Mouse (Mus musculus) ES-CJ7 (cell line): Measurements from ENCODE around the gene Slc9a1.

Experiments
- DNase-seq: peaks from one replicate; pipeline ENCODE4 v3.0.0; 2011; ENCODE audit warnings: low read depth, low spot score

Slc9a1 gene

DNA sequence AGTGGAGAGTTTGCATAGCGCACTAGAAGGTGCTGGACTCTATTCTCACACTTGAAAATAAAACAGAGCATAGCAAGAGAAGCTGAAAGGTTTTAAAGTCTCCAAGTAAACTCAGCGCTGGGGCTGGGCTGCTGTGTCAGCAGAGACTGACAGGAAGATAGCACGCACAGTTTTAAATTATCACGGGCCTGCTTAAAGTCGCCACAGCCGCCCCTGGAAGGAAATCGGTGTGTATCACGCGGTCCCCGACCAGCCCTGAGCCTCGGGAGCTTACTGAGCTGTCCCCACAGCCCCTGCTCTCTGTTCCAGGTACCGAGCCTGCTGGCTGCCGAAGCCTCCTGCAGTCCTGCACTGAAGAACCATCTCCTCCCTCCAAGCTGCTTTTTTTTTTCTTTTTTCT, 32.5 kb downstream of the Slc9a1 start:
- no peak for DNase-seq

DNA sequence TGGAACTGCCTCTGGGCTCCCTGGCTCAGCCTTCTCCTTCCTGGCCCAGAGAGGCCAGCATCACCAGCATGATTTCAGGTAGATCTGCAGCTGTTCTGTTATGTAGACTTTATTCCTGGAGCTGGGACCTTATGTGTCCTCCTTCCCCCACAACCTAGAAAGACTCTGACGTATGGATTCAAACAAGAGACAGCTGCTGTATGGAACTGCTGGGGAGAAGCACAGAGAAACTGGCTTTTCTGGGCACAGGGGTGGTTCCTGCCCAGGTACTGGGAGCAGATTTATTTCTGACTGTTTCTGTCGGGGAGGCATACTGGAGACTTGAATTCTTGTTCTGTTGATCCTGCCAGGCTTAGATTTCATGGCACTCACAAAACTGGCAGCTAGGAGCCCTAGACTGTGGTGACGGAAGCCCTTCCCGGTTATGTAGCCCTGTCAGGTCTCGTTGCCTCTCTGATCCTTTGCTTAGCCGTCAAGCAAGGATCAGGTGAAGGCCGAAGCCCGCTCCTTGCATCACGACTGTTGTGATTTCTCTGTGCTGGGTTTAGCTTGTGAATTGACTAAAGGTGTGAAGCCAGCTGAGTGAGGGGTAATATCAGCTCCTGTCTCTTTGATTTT, 34.2 kb downstream of the Slc9a1 start:
- no peak for DNase-seq

DNA sequence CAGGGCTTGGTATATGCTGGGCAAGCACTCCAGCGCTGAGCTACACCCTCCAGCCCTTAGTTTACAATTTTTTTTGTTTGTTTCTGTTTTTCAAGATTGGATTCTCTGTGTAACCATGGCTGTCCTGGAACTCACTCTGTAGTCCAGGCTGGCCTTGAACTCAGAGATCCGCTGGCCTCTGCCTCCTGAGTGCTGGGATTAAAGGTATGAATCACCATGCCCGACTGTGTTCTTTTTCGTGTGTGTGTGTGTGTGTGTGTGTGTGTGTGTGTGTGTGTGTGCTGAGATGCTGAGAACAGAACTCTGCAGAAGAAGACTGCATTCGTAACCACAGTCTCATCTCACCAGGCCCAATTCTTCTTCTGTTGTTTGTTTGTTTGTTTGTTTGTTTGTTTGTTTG, 34.8 kb downstream of the Slc9a1 start:
- no peak for DNase-seq

DNA sequence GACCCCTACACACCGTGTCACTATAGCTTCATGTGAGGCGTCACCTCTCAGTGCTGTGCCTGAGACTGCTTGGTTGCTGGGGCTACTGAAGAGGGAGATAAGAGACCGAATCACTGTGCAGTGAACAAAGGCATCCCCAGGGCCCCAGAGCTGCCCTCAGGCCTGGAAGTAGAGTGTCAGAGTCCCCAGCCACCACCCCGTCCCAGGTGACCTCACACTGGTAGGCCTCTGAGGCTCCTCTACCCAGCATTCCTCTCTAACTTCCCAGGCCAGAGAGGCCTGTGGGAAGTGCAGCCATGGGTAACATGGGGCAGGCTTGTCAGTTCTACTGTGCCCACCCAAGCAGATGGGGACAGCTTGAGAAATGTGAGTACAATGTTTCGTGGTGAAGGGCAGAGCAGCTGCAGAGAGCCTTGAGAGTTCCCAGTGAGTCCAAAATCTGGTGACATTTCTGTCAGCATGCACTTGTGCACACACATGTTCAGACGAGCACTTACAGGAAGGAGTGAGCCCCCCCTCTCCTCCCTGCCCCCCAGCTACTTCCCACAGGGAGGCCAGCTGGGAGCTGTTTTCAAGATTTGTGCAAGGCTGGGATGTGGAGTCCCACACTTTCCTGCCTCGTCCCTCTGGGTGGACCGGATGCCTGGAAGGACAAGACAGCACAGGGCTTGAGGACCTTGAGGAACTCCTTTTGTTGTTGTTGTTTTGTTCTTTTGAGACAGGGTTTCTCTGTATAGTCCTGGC, 37.0 kb downstream of the Slc9a1 start:
- DNase-seq = no peak

DNA sequence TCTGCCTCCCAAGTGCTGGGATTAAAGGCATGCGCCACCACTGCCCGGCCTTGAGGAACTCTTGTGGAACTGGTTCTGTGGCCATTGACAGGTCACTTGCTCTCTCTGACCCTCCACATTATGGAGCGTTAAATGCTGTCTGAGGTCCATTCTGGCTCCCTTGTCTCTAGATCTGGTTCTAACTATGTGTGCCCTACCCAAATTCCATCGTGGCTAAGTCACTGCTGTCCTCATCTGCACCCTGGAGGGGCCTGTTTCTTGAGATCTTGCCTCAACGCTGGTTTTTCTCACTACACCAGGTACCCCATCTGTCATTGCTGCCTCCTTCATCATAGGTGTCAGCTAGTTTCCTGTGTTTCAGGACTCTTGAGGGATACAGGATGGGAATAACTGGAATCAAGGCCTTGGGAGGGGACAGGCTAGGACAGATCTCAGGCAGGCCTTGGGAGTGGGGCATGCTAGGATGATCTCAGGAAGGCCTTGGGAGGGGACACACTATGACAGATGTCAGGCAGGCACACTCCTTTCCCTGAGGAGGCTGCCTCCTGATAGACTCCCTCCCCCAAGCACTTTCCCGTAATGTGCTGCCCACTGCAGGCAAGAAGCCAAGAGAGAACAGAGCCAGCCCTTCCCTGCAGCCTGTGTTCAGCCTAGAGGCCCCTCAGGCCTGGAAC, 37.7 kb downstream of the Slc9a1 start:
- DNase-seq = no peak

DNA sequence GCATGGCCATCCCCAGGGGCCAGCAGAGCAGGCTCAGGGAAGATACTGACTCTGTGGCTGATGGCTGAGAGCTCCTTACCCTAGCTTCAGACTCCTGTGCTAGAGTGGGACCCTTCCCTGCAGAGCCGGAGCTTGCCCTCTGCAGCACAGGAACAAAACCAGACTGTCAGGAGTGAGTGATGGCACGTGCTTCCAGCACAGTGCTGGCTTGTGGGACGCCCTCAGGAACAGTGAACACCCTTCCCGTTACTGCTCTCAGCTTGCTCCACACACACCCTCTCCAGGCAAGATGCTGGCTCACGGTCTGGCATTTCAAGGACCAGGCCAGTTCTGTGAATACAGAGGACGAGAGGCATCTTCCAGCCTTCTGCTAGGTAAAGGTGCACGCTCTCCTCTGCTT, 38.5 kb downstream of the Slc9a1 start:
- DNase-seq = no peak

DNA sequence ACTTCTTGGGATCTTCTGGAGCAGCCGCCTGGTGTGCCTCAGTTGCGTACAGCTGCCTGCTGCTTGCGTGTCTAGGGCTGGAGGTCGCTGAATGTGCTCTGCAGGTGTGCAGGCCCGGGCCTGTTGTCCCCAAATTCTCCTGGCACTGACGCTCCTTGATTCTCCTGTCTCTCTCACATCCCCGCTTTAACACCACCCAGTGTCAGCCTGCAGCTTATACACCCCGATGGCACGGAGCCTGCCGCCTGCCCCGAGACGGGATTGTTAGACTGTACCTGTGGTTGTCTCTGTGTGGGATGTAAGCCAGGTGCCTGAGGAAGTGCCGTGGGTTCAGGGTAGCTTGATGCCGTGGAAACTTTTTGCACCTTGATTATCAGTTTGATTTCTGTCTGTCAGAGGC, 41.5 kb downstream of the Slc9a1 start:
- DNase-seq = no peak

DNA sequence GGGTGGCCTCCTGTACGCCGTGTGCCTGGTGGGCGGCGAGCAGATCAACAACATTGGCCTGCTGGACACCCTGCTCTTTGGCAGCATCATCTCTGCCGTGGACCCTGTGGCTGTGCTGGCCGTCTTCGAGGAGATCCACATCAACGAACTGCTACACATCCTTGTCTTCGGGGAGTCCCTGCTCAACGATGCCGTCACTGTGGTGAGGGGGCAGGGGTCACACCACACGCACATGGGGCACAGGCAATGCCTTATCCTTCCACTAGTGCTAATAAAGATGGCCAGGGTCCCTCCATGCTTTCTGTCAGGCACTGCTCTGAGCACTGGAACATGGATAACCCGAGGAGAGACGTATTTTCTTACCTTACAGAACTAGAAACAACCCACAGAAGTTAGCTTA, 42.6 kb downstream of the Slc9a1 start:
- DNase-seq = no peak

DNA sequence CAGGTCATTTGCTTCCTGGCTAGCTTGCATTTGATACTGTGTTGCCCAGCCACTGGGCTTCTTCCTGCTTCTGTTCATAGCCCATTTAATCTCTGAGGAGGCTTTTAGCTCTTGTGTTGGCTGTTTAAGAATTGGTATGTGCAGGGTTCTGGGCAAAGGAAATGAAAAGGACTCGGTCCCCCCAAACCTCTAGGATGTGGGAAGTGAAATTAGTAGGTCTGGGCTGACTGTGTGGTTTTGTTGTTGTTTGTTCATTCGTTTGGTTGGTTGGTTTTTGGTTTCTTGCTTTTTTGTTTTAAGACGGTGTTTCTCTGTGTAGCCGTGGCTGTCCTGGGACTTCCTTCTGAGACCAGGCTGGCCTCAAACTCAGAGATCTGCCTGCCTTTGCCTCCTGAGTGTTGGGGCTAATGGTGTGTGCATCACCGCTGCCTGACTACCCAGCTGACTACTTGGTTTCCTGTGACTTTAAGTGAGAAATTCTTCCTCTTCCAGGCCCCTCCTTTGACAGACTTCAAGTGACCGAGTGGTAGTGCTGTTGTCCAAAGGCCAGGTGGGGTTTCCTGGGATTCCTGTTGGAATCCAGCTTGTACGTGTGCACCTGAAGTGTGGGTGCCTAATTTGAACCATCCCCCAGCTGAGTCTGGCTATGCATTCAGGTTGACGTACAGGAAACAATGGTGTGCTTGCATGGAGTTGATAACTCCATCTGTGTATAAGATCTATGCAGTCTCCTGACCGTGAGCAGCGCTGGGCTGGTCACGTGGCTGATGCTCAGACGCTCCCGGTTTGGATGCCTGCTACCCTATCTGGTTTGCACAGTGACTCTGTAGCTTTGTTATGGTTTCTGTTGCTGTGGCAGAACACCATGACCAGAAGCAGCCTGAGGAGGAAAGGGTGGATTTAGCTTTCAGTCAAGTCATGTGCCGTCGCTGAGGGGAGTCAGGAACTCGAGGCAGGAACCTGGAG, 43.4 kb downstream of the Slc9a1 start:
- DNase-seq = no peak

DNA sequence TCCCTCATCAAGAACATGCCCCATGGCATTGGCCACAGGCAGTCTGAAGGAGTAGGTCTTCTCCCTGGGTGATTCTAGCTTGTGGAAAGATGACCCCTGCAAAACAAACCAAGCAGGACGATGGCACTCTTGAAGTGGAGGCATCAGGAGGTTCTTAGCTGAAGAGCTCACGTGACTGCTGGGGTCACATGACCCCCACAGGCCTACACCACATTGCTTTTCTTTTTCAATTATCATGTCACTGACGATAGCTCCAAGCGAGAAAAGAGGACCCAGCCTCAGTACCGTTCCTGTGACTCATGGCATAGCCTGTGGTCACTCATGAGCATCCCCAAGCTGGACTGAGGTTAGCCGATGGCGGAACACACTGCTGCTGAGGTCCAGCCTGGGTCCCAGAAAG, 44.1 kb downstream of the Slc9a1 start:
- DNase-seq = no peak

DNA sequence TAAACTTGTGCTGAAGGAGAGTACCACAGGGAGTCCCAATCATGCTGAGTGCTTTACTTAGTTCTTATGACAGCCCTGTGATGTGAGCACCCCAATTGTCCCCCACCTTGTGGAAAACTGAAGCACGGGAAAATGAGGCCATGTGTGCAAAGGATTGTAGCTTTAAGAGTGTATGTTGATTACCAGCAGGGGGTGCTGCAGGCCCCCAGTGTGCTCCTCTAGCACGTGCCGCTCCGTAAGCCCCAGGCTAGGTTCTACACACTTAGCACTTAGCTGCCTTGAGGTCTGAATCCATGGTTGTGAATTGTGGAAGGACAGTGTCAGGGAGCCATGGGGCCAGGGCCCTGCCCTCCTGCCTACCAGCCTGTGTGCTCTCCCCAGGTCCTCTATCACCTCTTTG, 45.4 kb downstream of the Slc9a1 start:
- DNase-seq = peak; percentile 77

DNA sequence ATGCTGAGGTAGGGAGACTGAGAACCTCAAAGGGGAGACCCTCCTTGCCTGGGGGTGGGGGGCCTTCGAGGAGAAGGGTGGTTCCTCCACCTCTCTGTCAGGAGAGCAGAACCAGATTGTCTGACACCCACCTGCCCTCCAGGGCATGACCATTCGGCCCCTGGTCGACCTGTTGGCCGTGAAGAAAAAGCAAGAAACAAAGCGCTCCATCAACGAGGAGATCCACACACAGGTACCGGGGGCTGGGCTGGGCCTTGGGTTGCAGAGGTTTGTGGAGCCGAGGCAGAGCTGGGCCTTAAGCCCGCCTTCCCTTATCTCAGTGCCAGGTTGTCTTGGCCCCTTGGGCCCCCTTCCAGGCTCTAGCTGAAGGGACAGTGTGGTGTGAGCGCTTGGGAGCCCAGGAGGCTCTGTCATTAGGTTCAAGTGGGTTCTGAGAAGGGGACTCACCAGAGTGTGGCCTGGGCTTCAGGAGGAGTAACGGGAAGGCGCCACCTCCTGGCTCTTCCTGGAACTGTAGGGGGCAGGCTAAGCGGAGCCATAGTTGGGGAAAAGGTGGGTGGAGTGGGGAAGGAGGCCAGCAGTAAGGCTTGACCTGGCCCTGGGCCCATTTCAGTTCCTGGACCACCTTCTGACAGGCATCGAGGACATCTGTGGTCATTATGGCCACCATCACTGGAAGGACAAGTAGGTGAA, 50.0 kb downstream of the Slc9a1 start:
- DNase-seq = peak; percentile 62

DNA sequence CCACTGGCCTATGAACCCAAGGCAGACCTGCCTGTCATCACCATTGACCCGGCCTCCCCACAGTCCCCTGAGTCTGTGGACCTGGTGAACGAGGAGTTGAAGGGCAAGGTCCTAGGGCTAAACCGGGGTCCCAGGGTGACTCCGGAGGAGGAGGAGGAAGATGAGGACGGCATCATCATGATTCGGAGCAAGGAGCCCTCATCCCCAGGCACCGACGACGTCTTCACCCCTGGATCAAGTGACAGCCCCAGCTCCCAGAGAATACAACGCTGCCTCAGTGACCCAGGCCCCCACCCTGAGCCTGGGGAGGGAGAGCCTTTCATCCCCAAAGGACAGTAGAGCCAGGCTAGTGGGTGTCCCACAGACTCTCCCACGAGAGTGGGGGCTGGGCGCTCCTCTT, 52.5 kb downstream of the Slc9a1 start:
- no peak for DNase-seq

DNA sequence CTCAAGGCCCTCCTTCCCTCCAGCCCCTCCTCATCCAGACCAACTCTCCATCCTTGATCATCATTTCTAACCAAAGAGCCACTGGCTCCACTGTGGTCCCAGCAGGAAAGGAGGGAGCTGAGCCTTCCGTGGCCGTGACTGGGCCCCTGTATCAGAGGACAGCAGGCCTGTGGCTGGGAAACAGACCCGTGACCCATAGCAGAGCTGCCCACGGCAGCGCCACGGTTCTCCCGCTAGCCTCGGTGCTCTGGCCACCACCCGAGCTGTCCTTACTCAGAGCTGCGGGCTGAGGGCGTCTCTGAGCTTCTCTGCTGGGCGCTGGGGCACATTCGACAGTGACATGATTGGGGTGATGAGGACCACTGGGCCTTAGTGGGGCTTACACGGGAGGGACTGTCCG, 53.1 kb downstream of the Slc9a1 start:
- no peak for DNase-seq

DNA sequence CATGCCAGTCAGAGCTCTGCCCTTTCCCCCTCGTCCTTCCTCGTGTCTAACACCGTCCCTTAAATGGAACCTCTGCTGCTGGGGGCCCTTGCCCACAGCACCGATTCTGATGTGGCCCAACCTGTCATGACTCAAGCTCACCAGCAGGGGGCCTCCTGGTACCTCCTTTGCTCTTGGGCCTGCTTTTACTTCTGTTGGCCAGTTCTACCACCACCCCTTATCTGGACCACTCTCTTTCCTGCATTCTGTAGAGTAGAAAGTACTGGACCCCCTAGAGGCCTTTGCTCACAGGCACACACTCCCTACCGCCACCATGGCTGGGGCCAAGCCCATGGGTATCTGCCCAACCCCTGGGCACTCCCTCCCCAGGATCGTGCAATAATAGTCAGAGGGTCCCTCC, 53.6 kb downstream of the Slc9a1 start:
- DNase-seq = peak; percentile 52

DNA sequence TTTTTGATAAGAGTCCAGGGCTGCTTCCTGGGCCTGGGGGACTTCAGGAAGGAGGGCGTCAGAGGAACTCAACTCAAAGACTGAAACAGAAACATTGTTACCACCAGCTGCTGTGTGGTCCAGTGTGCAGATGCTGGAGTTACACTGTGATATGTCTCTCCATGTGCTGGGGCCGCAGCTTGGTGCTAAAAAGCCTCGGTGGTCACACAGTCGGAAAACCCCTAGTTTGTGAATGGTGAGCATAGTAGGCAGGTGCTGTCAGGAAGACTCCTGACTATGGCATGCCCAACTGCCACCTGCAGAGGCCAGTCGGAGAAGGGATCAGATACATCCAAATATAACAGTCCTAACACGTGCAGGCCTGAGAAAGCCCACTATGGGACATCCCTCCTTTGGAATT, 54.2 kb downstream of the Slc9a1 start:
- DNase-seq = no peak

DNA sequence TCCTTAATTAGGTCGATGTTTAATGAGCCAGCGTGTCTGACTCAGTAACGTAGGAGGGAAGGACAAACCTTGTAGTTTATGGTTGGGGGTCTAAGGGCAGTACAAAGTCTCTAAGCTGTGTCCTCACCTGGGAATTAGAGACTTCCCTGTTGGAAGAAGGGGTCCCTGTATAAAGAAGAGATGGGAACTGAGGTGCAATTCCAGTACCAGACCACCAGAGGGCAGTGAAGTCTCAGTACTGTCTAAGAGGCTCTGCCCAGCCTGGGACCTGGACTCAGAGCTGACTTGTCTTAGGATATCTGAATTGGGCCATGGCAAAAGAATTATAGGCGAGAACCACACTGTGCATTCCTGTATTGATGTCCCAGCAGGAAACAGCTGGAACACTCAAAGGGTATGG, 54.6 kb downstream of the Slc9a1 start:
- DNase-seq = peak; percentile 81

DNA sequence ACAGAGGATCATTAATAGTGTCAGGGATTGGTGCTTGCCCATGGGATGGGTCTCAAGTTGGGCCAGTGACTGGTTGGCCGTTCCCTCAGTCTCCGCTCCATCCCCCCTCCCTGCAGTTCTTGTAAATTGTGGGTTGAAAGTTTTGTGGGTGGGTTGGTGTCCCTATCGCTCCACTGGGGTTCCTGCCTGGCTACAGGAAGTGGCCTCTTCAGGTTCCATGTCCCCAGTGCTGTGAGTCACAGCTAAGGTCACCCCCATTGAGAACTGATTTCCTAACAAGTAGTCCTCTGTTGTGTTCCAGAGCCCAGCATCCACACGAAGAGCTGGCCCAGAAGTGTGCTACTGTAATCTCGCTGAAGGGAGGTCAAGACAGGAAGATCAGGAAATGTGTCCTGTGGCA, 56.6 kb downstream of the Slc9a1 start:
- DNase-seq = no peak

DNA sequence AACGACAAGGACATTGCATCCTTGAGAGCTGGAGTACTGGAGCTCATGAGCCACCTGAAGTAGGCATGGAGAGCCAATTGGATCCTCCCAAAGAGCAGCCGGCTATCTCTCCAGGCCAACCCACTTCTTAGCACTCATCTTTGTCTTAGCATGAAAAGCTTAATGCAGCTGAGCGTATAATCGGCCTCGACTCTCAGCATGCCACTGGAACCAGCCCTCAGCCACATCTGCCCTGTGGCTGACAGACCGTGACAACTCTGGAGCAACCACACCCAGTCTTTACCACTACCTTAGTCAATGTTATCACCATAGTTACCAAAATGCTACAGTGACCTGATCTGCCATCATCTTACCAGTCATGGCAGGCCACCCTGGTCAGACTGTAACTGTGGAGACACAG, 62.0 kb downstream of the Slc9a1 start:
- no peak for DNase-seq

DNA sequence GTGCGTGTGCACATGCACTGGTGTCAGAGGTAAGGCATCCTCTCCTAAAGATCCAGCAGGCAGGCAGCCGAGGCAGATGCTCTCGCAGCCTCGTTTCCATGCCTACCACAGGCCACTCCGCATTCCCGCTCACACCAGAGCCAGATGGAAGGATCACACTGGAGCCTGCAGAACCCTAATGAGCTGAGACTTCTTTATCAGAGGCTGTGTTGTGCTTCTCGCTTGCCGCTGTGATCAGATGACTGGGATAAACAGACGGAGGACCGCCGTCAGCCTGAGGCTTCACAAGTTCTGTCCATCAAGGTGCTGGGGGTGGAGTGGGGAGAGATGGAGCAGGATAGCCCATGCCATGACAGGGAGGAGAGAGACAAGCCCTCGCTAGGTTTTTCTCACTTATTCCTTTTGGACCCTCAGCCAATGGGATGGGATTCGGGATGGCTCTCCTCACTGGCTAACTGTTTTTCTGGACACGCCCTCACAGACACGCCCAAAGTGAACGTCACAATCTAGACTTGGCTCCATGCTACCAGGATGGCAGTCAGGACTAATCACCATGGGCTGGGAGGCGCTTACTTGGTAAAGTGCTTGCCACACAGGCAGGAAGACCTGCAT, 63.2 kb downstream of the Slc9a1 start:
- DNase-seq = peak; percentile 79

DNA sequence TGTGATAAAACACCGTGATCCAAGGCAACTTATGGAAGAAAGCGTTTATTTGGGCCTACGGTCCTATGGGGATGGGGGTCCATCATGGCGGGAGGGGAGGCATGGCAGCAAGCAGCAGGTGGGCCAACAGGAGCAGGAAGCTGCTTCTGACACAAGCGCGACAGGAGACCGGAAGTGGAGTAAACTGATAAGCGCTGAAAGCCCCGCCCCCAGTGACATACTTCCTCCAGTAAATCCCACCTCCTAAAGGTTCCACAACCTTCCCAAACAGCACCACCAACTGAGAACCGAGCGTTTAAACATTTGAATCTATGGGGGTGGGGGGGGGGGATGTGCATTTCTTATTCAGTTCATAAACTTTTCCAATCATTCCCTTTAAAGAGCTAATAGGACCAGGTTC, 66.4 kb downstream of the Slc9a1 start:
- no peak for DNase-seq
